Mouse (Mus musculus): ENCODE results near the gene Dock1.

DNA sequence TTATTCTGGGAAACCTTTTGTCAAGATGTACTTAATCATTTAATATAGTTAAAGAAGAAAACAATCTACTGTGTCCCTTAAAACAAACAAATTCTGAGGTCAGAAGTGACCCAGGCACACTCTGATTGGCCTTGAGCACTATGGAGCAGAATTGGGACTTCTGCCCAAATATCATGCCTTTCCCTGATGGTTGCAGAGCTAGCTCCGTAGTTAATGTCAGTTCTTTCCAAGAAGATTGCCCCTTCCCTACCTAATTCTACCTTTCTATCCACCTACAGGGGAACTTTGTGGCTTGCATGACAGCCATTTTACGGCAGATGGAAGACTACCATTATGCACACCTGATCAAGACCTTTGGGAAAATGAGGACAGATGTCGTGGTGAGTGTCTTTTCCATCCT lies 319.8 kb downstream of the Dock1 start:
- TF ChIP-seq CTCF (conservative IDR thresholded peaks at IDR 0.05; ENCODE audit: low read length): no peak
- no peak for TF ChIP-seq NANOG (IDR thresholded peaks at IDR 0.05; ENCODE audit: borderline replicate concordance, low read length)

All from E14TG2a.4 (cell line).